Mouse (Mus musculus) liver, adult 2 months (tissue): Measurements from ENCODE around the gene Mup6.

ENCODE experiments used
- CTCF ChIP-seq: fragments of 200-500 bp; IDR thresholded peaks from 2 replicates; pipeline ENCODE4 v1.5.1; 2011; ENCODE audit warnings: low read depth, low read length, control low read depth
- POLR2A ChIP-seq: fragments of 200-500 bp; IDR thresholded peaks from 2 replicates; pipeline ENCODE4 v1.6.1; 2011; ENCODE audit warnings: low read length, control low read depth; ENCODE audit not compliant: insufficient read depth; ENCODE audit errors: extremely low read depth

DNA sequence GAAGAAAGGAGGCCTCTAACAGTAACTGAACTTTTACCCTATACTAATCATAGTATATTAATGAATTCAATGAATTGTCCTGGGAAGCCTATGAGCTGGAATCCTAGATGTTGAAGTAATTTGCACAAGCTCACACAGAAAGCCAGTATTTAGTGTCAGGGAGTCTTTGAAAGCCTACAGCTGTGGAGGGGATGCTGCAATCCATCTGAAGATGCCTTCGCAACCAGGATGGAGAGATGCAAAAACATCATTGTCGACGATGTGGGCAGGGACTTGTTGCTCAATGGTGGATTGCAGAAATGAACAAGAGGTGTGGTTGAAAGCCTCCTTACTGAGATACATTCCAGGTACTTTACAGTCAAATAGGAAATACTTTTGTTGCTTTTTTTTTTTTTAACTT, 46.1 kb upstream of the Mup6 start:
- TF ChIP-seq CTCF (no peak), POLR2A (no peak)
